Mouse (Mus musculus): ENCODE data around the gene Pmf1. TPM values are rescaled to one million over a fixed set of nuclear protein-coding genes. Genes with fewer than 3 reads are reported as not detected.

Pmf1 gene
- polyA plus RNA-seq, 1 experiment from 2014 or later: 64.3 TPM

DNA sequence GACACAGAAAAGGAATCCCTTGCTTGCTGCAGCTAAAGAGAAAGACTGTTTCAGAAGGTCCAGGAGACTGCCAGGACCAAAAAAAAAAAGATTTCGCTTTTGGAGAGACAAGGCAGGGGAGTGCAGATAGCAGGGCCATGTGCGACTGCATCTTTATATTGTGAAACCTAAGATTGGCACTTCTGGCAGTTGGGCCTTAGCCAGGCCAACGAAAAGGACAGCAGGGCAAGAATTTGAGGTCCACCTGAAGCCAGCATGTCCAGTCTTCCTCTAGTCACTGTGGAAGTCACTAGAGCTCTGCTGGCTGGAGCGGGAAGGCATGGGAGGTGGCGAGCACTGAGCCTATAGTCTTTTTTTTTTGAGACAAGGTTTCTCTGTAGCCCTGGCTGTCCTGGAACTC lies 1.2 kb downstream of the Pmf1 start:
- peaks cover 42% of the 10 kb centered on the region for H3K4me1 ChIP-seq (ENCODE audit: insufficient read depth)
- no peaks in the 10 kb centered on the region for H3K27me3 ChIP-seq (ENCODE audit: insufficient read depth, low read length)
- peak overlapping the region; percentile 57 for H3K4me3 ChIP-seq (ENCODE audit: low read depth, low read length)
- H3K9me3 ChIP-seq (ENCODE audit: low read length): no peaks in the 10 kb centered on the region
- 30% methylated on average over 5 of the region's 5 CpGs for WGBS (ENCODE audit: insufficient replicate concordance)
- H3K4me2 ChIP-seq (ENCODE audit: low read depth, low read length): peak overlapping the region; percentile 85
- peak overlapping the region; percentile 96 for H3K27ac ChIP-seq (ENCODE audit: low read depth)
- DNase-seq (peak; percentile 16), ATAC-seq (no peak)
- peaks cover 13% of the 10 kb centered on the region for H3K36me3 ChIP-seq (replicated peaks; ENCODE audit: insufficient read depth, low read length)
- peak overlapping the region; percentile 75 for H3K9ac ChIP-seq (replicated peaks)
- TF ChIP-seq CTCF (IDR thresholded peaks at IDR 0.05; ENCODE audit: low read depth) (no peak), EP300 (IDR thresholded peaks at IDR 0.05; ENCODE audit: low read depth) (no peak)

DNA sequence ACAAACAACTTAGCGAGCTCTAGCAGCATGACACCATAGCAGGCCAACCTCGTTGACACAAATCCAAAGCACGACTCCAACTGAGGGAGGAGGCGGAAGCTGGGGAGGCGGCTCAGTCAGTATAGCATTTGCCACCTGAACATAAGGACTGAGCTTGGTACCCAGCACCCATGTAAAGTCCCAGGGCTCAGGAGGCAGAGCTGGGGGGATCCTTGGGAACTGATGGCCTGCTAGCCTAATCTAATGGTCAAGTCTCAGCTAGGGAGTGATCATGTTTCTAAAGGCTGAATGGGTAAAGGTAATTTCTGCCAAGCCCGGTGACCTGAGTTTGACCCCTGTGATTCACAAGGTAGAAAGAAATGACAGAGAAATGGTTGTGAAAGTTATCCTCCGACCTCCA lies 2.6 kb downstream of the Pmf1 start:
- TF ChIP-seq EP300 (IDR thresholded peaks at IDR 0.05; ENCODE audit: low read depth): no peak
- no peak for TF ChIP-seq CTCF (IDR thresholded peaks at IDR 0.05; ENCODE audit: low read depth)
- Histone ChIP-seq H3K4me3 (ENCODE audit: low read depth, low read length) (no peak overlapping the region), H3K36me3 (replicated peaks; ENCODE audit: insufficient read depth, low read length) (peaks cover 16% of the 10 kb centered on the region), H3K9ac (replicated peaks) (no peak overlapping the region), H3K27ac (ENCODE audit: low read depth) (no peak overlapping the region), H3K9me3 (ENCODE audit: low read length) (no peaks in the 10 kb centered on the region), H3K4me2 (ENCODE audit: low read depth, low read length) (no peak overlapping the region), H3K27me3 (ENCODE audit: insufficient read depth, low read length) (no peaks in the 10 kb centered on the region), H3K4me1 (ENCODE audit: insufficient read depth) (peaks cover 40% of the 10 kb centered on the region)
- 59% methylated on average over 7 of the region's 7 CpGs for WGBS (ENCODE audit: insufficient replicate concordance)
- ATAC-seq: no peak
- no peak for DNase-seq

DNA sequence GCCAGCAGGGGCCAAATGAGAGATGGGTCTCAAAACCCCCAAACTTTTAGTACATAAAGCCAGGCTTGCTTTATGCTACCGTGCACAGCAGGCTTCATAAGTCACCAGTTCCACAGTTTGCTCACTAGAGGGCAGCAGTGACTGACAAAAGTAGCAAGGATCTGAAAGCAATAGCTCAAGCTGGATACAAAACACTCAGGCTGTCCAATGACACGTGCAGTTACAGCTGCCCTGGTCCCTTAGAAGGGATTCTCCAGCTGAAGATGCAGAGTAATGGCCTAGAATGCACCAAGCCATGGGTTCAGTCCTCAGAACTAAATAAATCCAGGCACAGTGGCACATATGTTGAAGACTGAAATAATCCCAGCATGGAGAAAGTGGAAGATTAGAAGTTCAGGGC lies 3.0 kb downstream of the Pmf1 start:
- Histone ChIP-seq H3K27ac (ENCODE audit: low read depth) (no peak overlapping the region), H3K27me3 (ENCODE audit: insufficient read depth, low read length) (no peaks in the 10 kb centered on the region), H3K4me1 (ENCODE audit: insufficient read depth) (peaks cover 36% of the 10 kb centered on the region), H3K9ac (replicated peaks) (no peak overlapping the region), H3K36me3 (replicated peaks; ENCODE audit: insufficient read depth, low read length) (peaks cover 12% of the 10 kb centered on the region), H3K9me3 (ENCODE audit: low read length) (no peaks in the 10 kb centered on the region), H3K4me3 (ENCODE audit: low read depth, low read length) (no peak overlapping the region), H3K4me2 (ENCODE audit: low read depth, low read length) (no peak overlapping the region)
- ATAC-seq: no peak
- DNase-seq: peak; percentile 70
- peak; percentile 96 for TF ChIP-seq CTCF (IDR thresholded peaks at IDR 0.05; ENCODE audit: low read depth)
- TF ChIP-seq EP300 (IDR thresholded peaks at IDR 0.05; ENCODE audit: low read depth): no peak
- 2% methylated on average over 2 of the region's 2 CpGs for whole genome bisulfite sequencing (ENCODE audit: insufficient replicate concordance)

DNA sequence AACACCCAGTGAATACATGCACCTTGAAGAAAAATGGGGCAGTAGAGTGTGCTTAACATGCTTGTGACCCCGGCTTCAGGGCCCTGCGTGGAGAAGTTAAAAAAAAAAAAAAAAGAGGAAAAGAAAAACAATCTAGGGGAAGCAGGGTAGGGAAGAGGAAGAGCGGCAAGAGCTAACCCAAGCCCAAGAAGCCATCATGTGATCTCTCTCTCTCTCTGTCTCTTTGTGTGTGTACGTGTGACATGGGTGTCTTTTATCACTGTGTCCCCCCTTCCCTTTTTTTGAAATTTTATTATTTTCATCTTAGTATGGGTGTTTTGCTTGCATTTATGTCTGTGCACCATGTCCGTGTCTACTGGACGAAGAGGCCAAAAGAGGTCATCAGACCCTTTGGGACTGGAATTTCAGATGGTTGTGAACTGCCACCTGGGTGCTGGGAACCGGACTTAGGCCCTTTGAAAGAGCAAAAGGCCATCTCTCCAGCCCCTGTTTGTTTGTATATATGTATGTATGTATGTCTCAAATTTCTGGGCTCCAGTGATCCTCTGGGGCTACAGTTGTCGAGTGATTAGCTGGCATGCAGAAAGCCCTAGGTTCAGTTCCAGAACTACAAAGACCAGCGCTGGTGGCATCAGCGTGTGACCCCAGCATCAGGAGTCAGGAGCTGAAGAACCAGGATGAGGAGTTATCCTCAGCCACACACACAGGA lies 6.5 kb downstream of the Pmf1 start:
- H3K4me2 ChIP-seq (ENCODE audit: low read depth, low read length): no peak overlapping the region
- H3K36me3 ChIP-seq (replicated peaks; ENCODE audit: insufficient read depth, low read length): peaks cover 19% of the 10 kb centered on the region
- H3K9ac ChIP-seq (replicated peaks): no peak overlapping the region
- H3K27me3 ChIP-seq (ENCODE audit: insufficient read depth, low read length): no peaks in the 10 kb centered on the region
- DNase-seq: no peak
- peaks cover 9% of the 10 kb centered on the region for H3K4me1 ChIP-seq (ENCODE audit: insufficient read depth)
- no peak for ATAC-seq
- H3K4me3 ChIP-seq (ENCODE audit: low read depth, low read length): no peak overlapping the region
- no peak for TF ChIP-seq CTCF (IDR thresholded peaks at IDR 0.05; ENCODE audit: low read depth)
- no peak for TF ChIP-seq EP300 (IDR thresholded peaks at IDR 0.05; ENCODE audit: low read depth)
- 79% methylated on average over 10 of the region's 10 CpGs for WGBS (ENCODE audit: insufficient replicate concordance)
- H3K9me3 ChIP-seq (ENCODE audit: low read length): no peaks in the 10 kb centered on the region
- no peak overlapping the region for H3K27ac ChIP-seq (ENCODE audit: low read depth)

DNA sequence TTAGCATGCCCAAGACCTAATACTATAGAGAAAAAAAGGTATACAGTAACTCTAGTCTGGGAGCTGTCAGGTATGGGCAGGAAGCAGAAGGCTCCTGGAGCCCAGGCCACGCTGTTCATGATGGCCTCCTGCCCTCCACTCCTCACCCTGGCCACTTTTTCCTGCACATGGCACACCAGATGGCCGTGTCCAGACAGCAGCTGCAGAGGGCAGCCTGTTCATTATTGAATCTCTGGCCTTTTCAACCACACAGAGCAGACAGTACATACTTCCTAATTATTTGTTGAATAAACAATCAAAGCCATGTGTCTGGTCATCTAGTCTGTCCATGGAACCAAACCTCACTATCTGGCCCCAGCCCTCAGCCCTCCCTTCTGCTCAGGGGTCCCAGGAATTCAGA lies 11.5 kb downstream of the Pmf1 start:
- no peak for TF ChIP-seq CTCF (IDR thresholded peaks at IDR 0.05; ENCODE audit: low read depth)
- no peak for TF ChIP-seq EP300 (IDR thresholded peaks at IDR 0.05; ENCODE audit: low read depth)
- H3K4me2 ChIP-seq (ENCODE audit: low read depth, low read length): no peak overlapping the region
- H3K27me3 ChIP-seq (ENCODE audit: insufficient read depth, low read length): no peaks in the 10 kb centered on the region
- no peak overlapping the region for H3K9ac ChIP-seq (replicated peaks)
- no peak overlapping the region for H3K4me3 ChIP-seq (ENCODE audit: low read depth, low read length)
- no peak for DNase-seq
- no peak overlapping the region for H3K27ac ChIP-seq (ENCODE audit: low read depth)
- ATAC-seq: no peak
- no peaks in the 10 kb centered on the region; the same call in 1 of the 2 replicates for H3K4me1 ChIP-seq (ENCODE audit: insufficient read depth)
- H3K36me3 ChIP-seq (replicated peaks; ENCODE audit: insufficient read depth, low read length): peaks cover 21% of the 10 kb centered on the region
- 88% methylated on average over 2 of the region's 2 CpGs for WGBS (ENCODE audit: insufficient replicate concordance)
- H3K9me3 ChIP-seq (ENCODE audit: low read length): no peaks in the 10 kb centered on the region

DNA sequence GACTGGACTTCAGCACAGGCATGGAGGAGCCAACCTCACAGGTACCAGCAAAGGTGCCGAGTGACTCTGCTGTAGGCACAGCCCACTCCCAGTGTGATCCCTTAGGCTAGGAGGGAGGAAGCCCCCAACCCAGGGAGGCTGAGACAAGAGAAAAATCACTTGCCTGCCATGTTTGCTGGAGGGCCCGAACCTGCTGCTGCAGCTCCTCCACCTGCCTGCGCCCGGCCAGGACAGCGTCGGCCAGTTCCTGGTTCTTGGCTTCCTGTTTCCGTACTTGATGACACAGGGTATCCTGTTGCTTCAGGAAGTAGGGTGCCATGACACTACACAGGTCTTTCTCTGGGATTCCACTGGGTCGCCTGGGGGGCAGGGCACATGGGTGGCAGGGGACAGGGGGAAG lies 14.4 kb downstream of the Pmf1 start:
- DNase-seq: peak; percentile 25
- Histone ChIP-seq H3K4me3 (ENCODE audit: low read depth, low read length) (no peak overlapping the region), H3K27me3 (ENCODE audit: insufficient read depth, low read length) (no peaks in the 10 kb centered on the region), H3K9ac (replicated peaks) (no peak overlapping the region), H3K4me1 (ENCODE audit: insufficient read depth) (no peaks in the 10 kb centered on the region; the same call in 1 of the 2 replicates), H3K27ac (ENCODE audit: low read depth) (peak overlapping the region; percentile 39; the same call in 1 of the 2 replicates), H3K36me3 (replicated peaks; ENCODE audit: insufficient read depth, low read length) (peaks cover 21% of the 10 kb centered on the region), H3K9me3 (ENCODE audit: low read length) (no peaks in the 10 kb centered on the region), H3K4me2 (ENCODE audit: low read depth, low read length) (no peak overlapping the region)
- TF ChIP-seq CTCF (IDR thresholded peaks at IDR 0.05; ENCODE audit: low read depth): no peak
- no peak for TF ChIP-seq EP300 (IDR thresholded peaks at IDR 0.05; ENCODE audit: low read depth)
- 62% methylated on average over 8 of the region's 8 CpGs for WGBS (ENCODE audit: insufficient replicate concordance)
- ATAC-seq: peak; percentile 15; the same call in 1 of the 2 replicates
